Mouse (Mus musculus) right cerebral cortex, postnatal 14 days (tissue): ENCODE results near the gene Gm5773.
"Not testable (repeated sequence)": the region's sequence is repeated elsewhere in the genome, so short reads cannot be mapped to it uniquely, and the experiment has no call there.

Experiments used
- DNase-seq: peaks from one replicate; pipeline ENCODE4 v3.0.0; 2022

Gm5773 gene

DNA sequence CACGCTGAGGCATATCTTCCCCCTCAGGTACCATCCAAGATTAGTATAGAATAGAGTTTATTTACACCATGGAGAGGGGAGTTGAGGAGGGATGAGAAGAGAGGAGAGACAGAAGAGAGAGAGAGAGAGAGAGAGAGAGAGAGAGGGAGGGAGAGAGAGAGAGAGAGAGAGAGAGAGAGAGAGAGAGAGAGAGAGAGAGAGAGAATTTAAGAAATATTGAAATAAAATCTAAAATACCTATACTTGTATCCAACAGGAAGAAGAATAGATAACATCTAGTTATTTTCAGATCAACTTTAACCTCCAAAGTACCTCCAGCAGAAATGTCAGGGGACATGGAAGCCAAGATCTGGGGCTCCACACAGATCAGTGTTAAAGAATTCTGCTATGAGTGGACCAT lies at the start of gene Gm5773:
Gm5773 (plus strand) TSS at position 301 of the 400 bp plus-strand sequence.
- not testable (repeated sequence) for DNase-seq

DNA sequence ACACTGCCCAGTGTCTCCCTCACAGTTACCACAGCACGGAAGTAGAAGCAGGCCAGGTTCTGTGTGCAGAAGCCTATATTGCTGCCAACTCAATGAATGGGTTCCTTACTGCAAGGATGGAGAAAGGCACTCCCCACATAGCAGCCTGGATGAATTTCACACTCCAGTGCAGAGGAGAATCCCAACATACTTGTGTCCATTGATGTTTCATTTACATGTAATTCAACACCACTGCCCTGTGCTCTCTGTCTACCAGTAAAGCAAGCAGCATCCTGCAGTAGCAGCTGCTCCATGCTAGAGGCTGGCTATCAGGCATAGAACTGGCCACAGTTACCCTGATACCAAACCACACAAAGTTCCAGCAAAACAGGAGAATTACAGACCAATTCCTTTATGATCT lies 27.3 kb upstream of the Gm5773 start:
- DNase-seq: not testable (repeated sequence)

- not testable (repeated sequence) for DNase-seq
These were observed 18.8 kb upstream of the Gm5773 start for GRCm38 (mm10) chr3:93754022-93754421.

- DNase-seq: not testable (repeated sequence)
These were observed 23.3 kb downstream of the Gm5773 start, which contains the start of gene Tdpoz4 for GRCm38 (mm10) chr3:93796098-93796497. Tdpoz4 (plus strand) TSS chr3:93796398.

- DNase-seq: not testable (repeated sequence)
These were observed 40.5 kb downstream of the Gm5773 start for GRCm38 (mm10) chr3:93813341-93813740.
